Mouse (Mus musculus): ENCODE measurements at regions not wholly inside any gene's neighbourhood (a gene's known extent, or its start where the extent isn't known, plus 50 kb on each side); places are given as distances from the start of the nearest gene placed in this dataset.
"Not testable (repeated sequence)": the region's sequence is repeated elsewhere in the genome, so short reads cannot be mapped to it uniquely, and the experiment has no call there.

DNA sequence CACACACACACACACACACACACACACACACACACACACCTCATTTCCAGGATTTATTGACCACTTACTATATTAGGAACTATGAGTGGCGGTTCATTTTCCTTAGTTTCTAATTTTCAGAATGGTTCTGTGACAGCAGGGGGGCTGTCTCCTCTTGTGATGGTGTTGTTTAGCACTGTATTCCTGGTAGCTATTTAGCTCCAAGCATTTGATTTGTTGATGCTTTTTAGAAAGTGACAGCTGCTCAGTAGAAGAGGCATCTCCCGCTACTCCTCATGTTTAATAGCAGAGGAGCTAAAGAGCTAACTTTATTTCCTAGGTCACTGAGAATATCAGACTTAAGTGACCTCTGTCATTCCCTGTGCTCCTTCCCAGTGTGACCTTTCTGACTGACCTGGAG, 291.8 kb downstream of the Med10 start:
- H3K27me3 ChIP-seq (ENCODE audit: control insufficient read depth, insufficient read depth, low read length, poor library complexity, severe bottlenecking) = no peaks in the 10 kb centered on the region
- no peak overlapping the region for H3K9ac ChIP-seq (ENCODE audit: low read depth, poor library complexity, severe bottlenecking)
- no peaks in the 10 kb centered on the region for H3K9me3 ChIP-seq (replicated peaks; ENCODE audit: control insufficient read depth, insufficient read depth, low read length, poor library complexity, severe bottlenecking)
- no peak for TF ChIP-seq CTCF (IDR thresholded peaks at IDR 0.05; ENCODE audit: low read depth, low read length)
- no peak for TF ChIP-seq EP300 (IDR thresholded peaks at IDR 0.05; ENCODE audit: insufficient read depth, low read depth, low read length)
- no peak for TF ChIP-seq POLR2A (IDR thresholded peaks at IDR 0.05; ENCODE audit: insufficient read depth, low read length)
- no peak overlapping the region for H3K27ac ChIP-seq (ENCODE audit: insufficient read depth, low read length)
- H3K4me3 ChIP-seq (ENCODE audit: low read depth, low read length) = no peak overlapping the region
- no peaks in the 10 kb centered on the region for H3K36me3 ChIP-seq (ENCODE audit: control insufficient read depth, insufficient read depth, low read length, poor library complexity, severe bottlenecking)
- H3K4me1 ChIP-seq (ENCODE audit: control insufficient read depth, insufficient read depth, low read length) = no peaks in the 10 kb centered on the region

DNA sequence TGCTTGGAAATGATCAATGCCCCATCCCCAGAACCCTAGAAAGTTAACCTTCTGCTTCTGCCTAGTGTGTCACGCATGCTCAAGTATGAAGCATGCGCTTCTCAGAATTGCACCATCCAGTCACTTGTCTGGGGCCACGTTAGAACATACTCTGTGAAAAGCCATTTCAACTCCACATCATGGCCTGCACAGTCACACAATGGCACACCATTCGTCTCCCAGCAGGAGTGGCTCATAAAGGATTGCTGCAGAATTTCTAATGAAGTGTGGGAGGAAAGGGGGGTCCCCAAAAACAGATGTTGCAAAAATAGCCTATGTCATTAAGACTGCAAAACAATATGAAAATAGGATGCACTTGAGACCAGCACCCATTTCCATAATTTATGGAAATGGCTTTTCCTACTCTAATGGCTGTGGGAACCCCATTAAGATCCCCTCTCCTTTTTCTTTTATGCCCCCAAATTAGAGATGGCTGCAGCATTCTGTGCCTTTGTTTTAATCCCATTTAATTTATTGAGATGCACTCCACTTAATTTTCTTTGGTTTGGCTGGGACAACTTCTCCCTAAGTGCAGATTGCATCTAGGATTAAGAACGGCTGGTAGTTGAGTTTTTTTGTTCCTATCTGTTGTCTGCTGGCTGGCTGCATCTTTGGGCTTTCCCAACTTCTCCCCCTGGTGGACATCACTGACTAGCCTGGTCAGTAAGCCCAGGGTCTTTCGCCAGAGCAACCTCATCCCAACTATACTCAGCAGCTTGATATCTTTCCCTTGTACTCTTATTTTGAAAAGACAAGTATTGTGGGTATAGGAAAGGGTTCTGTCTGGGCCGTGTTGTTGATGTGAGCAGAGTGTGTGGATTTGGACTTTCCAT, 294.5 kb downstream of the Med10 start:
- Histone ChIP-seq H3K27me3 (ENCODE audit: control insufficient read depth, insufficient read depth, low read length, poor library complexity, severe bottlenecking) (no peaks in the 10 kb centered on the region), H3K27ac (ENCODE audit: insufficient read depth, low read length) (no peak overlapping the region), H3K4me3 (ENCODE audit: low read depth, low read length) (no peak overlapping the region), H3K4me1 (ENCODE audit: control insufficient read depth, insufficient read depth, low read length) (no peaks in the 10 kb centered on the region), H3K9ac (ENCODE audit: low read depth, poor library complexity, severe bottlenecking) (no peak overlapping the region), H3K9me3 (replicated peaks; ENCODE audit: control insufficient read depth, insufficient read depth, low read length, poor library complexity, severe bottlenecking) (no peaks in the 10 kb centered on the region), H3K36me3 (ENCODE audit: control insufficient read depth, insufficient read depth, low read length, poor library complexity, severe bottlenecking) (no peaks in the 10 kb centered on the region)
- TF ChIP-seq EP300 (IDR thresholded peaks at IDR 0.05; ENCODE audit: insufficient read depth, low read depth, low read length) (no peak), POLR2A (IDR thresholded peaks at IDR 0.05; ENCODE audit: insufficient read depth, low read length) (no peak), CTCF (IDR thresholded peaks at IDR 0.05; ENCODE audit: low read depth, low read length) (no peak)

DNA sequence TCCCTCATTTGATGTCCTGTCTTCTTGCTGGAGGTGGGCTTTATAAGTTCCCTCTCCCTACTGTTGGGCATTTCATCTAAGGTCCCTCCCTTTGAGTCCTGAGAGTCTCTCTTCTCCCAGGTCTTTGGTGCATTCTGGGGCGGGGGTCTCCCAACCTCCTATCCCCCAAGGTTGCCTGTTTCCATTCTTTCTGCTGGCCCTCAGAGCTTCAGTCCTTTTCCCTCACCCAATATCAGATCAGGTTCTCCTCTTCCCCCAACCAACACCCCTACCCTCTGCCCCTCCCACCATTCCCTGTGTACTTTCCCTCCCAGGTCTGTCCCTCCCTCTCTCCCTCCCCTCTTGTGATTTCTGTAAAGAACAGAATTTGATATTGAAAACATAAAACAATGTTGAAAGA, 297.9 kb downstream of the Med10 start:
- H3K4me3 ChIP-seq (ENCODE audit: low read depth, low read length); H3K27ac ChIP-seq (ENCODE audit: insufficient read depth, low read length); H3K36me3 ChIP-seq (ENCODE audit: control insufficient read depth, insufficient read depth, low read length, poor library complexity, severe bottlenecking); H3K27me3 ChIP-seq (ENCODE audit: control insufficient read depth, insufficient read depth, low read length, poor library complexity, severe bottlenecking); H3K4me1 ChIP-seq (ENCODE audit: control insufficient read depth, insufficient read depth, low read length); H3K9ac ChIP-seq (ENCODE audit: low read depth, poor library complexity, severe bottlenecking); H3K9me3 ChIP-seq (replicated peaks; ENCODE audit: control insufficient read depth, insufficient read depth, low read length, poor library complexity, severe bottlenecking): not testable (repeated sequence)

DNA sequence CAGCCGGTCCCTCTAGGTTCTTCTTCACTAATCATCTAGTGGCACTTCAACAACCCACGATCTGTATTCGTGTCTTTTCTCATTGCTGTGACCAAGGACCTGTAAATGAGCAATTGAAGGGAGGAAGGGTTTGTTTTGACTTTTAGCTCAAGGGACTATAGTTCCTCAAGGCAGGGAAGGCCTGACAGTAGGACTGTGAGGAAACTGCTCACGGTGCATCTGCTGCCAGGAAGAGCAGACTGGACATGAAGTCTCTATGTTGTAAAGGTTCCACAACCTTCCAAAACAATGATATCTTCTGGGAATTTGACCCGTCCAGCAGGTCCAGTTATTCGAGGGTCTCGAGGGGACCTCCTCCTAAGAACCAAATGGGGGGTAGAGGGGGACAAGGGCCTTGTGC, 300.8 kb downstream of the Med10 start:
- no peak overlapping the region for H3K9ac ChIP-seq (ENCODE audit: low read depth, poor library complexity, severe bottlenecking)
- H3K9me3 ChIP-seq (replicated peaks; ENCODE audit: control insufficient read depth, insufficient read depth, low read length, poor library complexity, severe bottlenecking) = no peaks in the 10 kb centered on the region
- TF ChIP-seq CTCF (IDR thresholded peaks at IDR 0.05; ENCODE audit: low read depth, low read length) = no peak
- H3K4me1 ChIP-seq (ENCODE audit: control insufficient read depth, insufficient read depth, low read length) = peaks cover 1% of the 10 kb centered on the region
- no peaks in the 10 kb centered on the region for H3K27me3 ChIP-seq (ENCODE audit: control insufficient read depth, insufficient read depth, low read length, poor library complexity, severe bottlenecking)
- no peak overlapping the region for H3K27ac ChIP-seq (ENCODE audit: insufficient read depth, low read length)
- no peaks in the 10 kb centered on the region for H3K36me3 ChIP-seq (ENCODE audit: control insufficient read depth, insufficient read depth, low read length, poor library complexity, severe bottlenecking)
- H3K4me3 ChIP-seq (ENCODE audit: low read depth, low read length) = no peak overlapping the region

GRCm38 (mm10) chr13:70103491-70103890, 301.3 kb downstream of the Med10 start:
- H3K4me1 ChIP-seq (ENCODE audit: control insufficient read depth, insufficient read depth, low read length); H3K36me3 ChIP-seq (ENCODE audit: control insufficient read depth, insufficient read depth, low read length, poor library complexity, severe bottlenecking); H3K9me3 ChIP-seq (replicated peaks; ENCODE audit: control insufficient read depth, insufficient read depth, low read length, poor library complexity, severe bottlenecking); H3K27ac ChIP-seq (ENCODE audit: insufficient read depth, low read length); H3K9ac ChIP-seq (ENCODE audit: low read depth, poor library complexity, severe bottlenecking); H3K27me3 ChIP-seq (ENCODE audit: control insufficient read depth, insufficient read depth, low read length, poor library complexity, severe bottlenecking); H3K4me3 ChIP-seq (ENCODE audit: low read depth, low read length): not testable (repeated sequence)

DNA sequence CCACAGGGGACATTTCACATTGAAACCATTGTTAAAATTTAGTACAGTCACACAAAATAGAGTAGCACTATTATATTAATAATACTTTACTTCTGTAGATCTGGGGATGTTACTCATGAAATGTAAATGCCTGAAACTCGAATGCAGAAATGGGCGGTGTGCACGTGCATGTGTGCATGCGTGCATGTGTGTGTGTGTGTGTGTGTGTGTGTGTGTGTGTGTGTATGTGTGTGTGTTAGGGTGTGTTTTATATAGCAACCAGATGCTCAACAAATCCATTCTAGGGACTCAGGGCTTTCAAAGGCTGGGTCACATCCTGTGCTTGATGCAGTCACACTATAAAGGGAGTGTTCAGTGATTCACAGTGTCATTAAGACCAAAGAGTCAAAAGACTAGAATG, 301.7 kb downstream of the Med10 start:
- Histone ChIP-seq H3K4me1 (ENCODE audit: control insufficient read depth, insufficient read depth, low read length) (peaks cover 1% of the 10 kb centered on the region), H3K9ac (ENCODE audit: low read depth, poor library complexity, severe bottlenecking) (no peak overlapping the region), H3K36me3 (ENCODE audit: control insufficient read depth, insufficient read depth, low read length, poor library complexity, severe bottlenecking) (no peaks in the 10 kb centered on the region), H3K9me3 (replicated peaks; ENCODE audit: control insufficient read depth, insufficient read depth, low read length, poor library complexity, severe bottlenecking) (no peaks in the 10 kb centered on the region), H3K27ac (ENCODE audit: insufficient read depth, low read length) (no peak overlapping the region), H3K27me3 (ENCODE audit: control insufficient read depth, insufficient read depth, low read length, poor library complexity, severe bottlenecking) (no peaks in the 10 kb centered on the region), H3K4me3 (ENCODE audit: low read depth, low read length) (no peak overlapping the region)
- TF ChIP-seq CTCF (IDR thresholded peaks at IDR 0.05; ENCODE audit: low read depth, low read length) = no peak
- no peak for TF ChIP-seq POLR2A (IDR thresholded peaks at IDR 0.05; ENCODE audit: insufficient read depth, low read length)
- no peak for TF ChIP-seq EP300 (IDR thresholded peaks at IDR 0.05; ENCODE audit: insufficient read depth, low read depth, low read length)

Measured in ES-Bruce4 (cell line).